Mouse (Mus musculus): ENCODE measurements around the gene Xpot.

DNA sequence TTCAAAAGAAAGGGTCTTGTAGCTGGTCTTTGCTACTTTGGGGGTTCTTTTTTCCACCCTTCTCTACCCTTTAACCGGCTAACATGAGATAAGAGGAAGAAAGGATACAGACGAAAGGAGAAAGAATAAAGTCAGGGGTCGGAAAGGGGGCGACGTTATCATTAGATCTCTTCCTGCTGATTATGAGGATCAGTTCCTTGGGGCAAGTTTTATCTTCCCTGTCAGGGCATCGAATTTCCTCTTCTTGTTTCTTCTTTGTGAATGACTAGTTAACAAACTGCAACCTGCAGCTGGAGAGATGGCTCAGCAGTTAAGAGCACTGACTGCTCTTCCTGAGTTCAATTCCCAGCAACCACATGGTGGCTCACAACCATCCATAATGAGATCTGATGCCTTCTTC is 20.2 kb upstream of the Xpot start:
- no peak for TF ChIP-seq CTCF (IDR thresholded peaks at IDR 0.05; ENCODE audit: control insufficient read depth, insufficient read depth, low read length)
- no peak for TF ChIP-seq POLR2A (IDR thresholded peaks at IDR 0.05; ENCODE audit: borderline replicate concordance, control insufficient read depth, low read depth, low read length)

Measured in bone marrow, adult 2 months (tissue).